Mouse (Mus musculus): ENCODE results near the gene Ap2a1.

GRCm38 (mm10) chr7:44918219-44918618, 11.1 kb downstream of the Ap2a1 start:
- TF ChIP-seq CTCF (IDR thresholded peaks at IDR 0.05; ENCODE audit: extremely low read depth, insufficient read depth, insufficient read length, insufficient replicate concordance), result no peak
- TF ChIP-seq POLR2A (IDR thresholded peaks at IDR 0.05; ENCODE audit: low read depth, low read length), result no peak
